Mouse (Mus musculus) left cerebral cortex, postnatal 25 days (tissue): ENCODE measurements at regions not wholly inside any gene's neighbourhood (a gene's known extent, or its start where the extent isn't known, plus 50 kb on each side); places are given as distances from the start of the nearest gene placed in this dataset.
A peak's percentile ranks its signal among the peaks of the same experiment; 100 is the strongest.

ENCODE experiments used
- DNase-seq, 2 experiments: peaks; one replicate each; pipeline ENCODE4 v3.0.0; 2022; ENCODE audit warnings: low spot score in 2 of 2, mixed read lengths in 1 of 2
- intact Hi-C: fragments of 180-260 bp; cut with DNase I; formaldehyde crosslinking; loops from one replicate; pipeline ENCODE4 v1.15.1; 2025

- intact Hi-C loops: no loop called here
- no peak for DNase-seq
Measured at GRCm38 (mm10) chr10:37313461-37313860, 174.7 kb upstream of the Marcks start.

- intact Hi-C loops: no loop called here
- DNase-seq: no peak
Measured at GRCm38 (mm10) chr10:37310266-37310945, 171.7 kb upstream of the Marcks start.

GRCm38 (mm10) chr10:37304656-37305055 lies 165.9 kb upstream of the Marcks start:
- intact Hi-C loops: no loop called here

GRCm38 (mm10) chr10:37300181-37300889 lies 161.6 kb upstream of the Marcks start:
- DNase-seq: peak in 1 of 2 experiments; percentile 13
- intact Hi-C loops: no loop called here

More at GRCm38 (mm10) chr10:37304656-37305055, 165.9 kb upstream of the Marcks start:
- no peak for DNase-seq

- intact Hi-C loops: no loop called here
- DNase-seq: no peak
Measured at GRCm38 (mm10) chr10:37298689-37299421, 160.1 kb upstream of the Marcks start.

GRCm38 (mm10) chr10:37294231-37294630 lies 155.5 kb upstream of the Marcks start:
- DNase-seq: no peak
- intact Hi-C loops: no loop called here

GRCm38 (mm10) chr10:37293292-37293691 lies 154.6 kb upstream of the Marcks start:
- no peak for DNase-seq
- intact Hi-C loops: no loop called here

- DNase-seq: no peak
- intact Hi-C loops: no loop called here
Measured at GRCm38 (mm10) chr10:37291639-37292495, 153.1 kb upstream of the Marcks start.

- intact Hi-C loops: no loop called here
- peak in 1 of 2 experiments; percentile 2 for DNase-seq
Measured at GRCm38 (mm10) chr10:37289964-37290704, 151.4 kb upstream of the Marcks start.

GRCm38 (mm10) chr10:37286305-37286704 lies 147.6 kb upstream of the Marcks start:
- intact Hi-C loops: no loop called here
- DNase-seq: no peak

GRCm38 (mm10) chr10:37282951-37283350 lies 144.2 kb upstream of the Marcks start:
- peak in 1 of 2 experiments; percentile 7 for DNase-seq
- intact Hi-C loops: no loop called here

- intact Hi-C loops: no loop called here
- no peak for DNase-seq
Measured at GRCm38 (mm10) chr10:37280823-37281222, 142.1 kb upstream of the Marcks start.

GRCm38 (mm10) chr10:37280150-37280820 lies 141.6 kb upstream of the Marcks start:
- DNase-seq: no peak
- intact Hi-C loops: no loop called here

- intact Hi-C loops: no loop called here
Measured at GRCm38 (mm10) chr10:37279316-37279715, 140.6 kb upstream of the Marcks start.

GRCm38 (mm10) chr10:37275857-37276256 lies 137.1 kb upstream of the Marcks start:
- no peak for DNase-seq
- intact Hi-C loops: no loop called here

More at GRCm38 (mm10) chr10:37279316-37279715, 140.6 kb upstream of the Marcks start:
- no peak for DNase-seq

GRCm38 (mm10) chr10:37275271-37275670 lies 136.6 kb upstream of the Marcks start:
- DNase-seq: no peak
- intact Hi-C loops: no loop called here

GRCm38 (mm10) chr10:37271967-37272366 lies 133.2 kb upstream of the Marcks start:
- DNase-seq: no peak
- intact Hi-C loops: no loop called here

GRCm38 (mm10) chr10:37270236-37271000 lies 131.7 kb upstream of the Marcks start:
- intact Hi-C loops: no loop called here
- DNase-seq: no peak
